Mouse (Mus musculus) gastrocnemius, adult 18-20 months (tissue): ENCODE results near the gene Olfr1143. TPM values are rescaled to one million over a fixed set of nuclear protein-coding genes. Genes with fewer than 3 reads are reported as not detected.

Experiments used
- DNase-seq: peaks from one replicate; pipeline ENCODE4 v3.0.0; 2021; ENCODE audit warnings: low spot score
- long read RNA-seq, 2 experiments: library from polyadenylated mRNA; stranded (forward); transcript quantifications; one replicate each; pipeline ENCODE4 v2.0.0; 2021
- total RNA-seq, 2 experiments: library from RNA; stranded (reverse); gene quantifications; 2 replicates each; pipeline ENCODE4 v1.2.3; 2021

The Olfr1143 gene
- total RNA-seq, result not detected
- long read RNA-seq, experiment 1, result 0 reads
- long read RNA-seq, experiment 2, result 0 reads

- DNase-seq, result no peak
Observed at GRCm38 (mm10) chr2:87800292-87800691, at the start of gene Olfr1143. Gene Olfr1143, plus strand, starts transcription at chr2:87800592.

- no peak for DNase-seq
Observed at GRCm38 (mm10) chr2:87753891-87754290, 46.5 kb upstream of the Olfr1143 start, which contains the start of gene Olfr1141. Gene Olfr1141, minus strand, starts transcription at chr2:87753991.

DNA sequence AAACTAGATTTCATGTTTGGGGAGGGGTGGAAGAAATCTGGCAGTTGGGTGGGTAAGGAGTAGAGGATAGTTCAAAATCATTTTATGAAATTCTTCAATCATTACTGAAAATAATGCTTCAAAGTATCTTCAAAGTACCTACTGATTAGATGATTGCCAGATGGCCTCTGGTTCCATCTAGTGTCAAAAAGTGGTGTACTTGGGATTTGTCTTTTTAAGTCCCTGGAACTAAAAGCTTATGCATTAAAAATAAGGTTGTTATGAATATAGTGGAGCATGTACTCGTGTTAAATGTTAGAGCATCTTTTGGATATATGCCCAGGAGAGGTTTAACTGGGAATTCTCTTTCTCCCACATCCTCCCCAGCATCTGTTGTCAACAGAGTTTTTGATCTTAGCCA, 24.2 kb upstream of the Olfr1143 start:
- DNase-seq, result no peak

DNA sequence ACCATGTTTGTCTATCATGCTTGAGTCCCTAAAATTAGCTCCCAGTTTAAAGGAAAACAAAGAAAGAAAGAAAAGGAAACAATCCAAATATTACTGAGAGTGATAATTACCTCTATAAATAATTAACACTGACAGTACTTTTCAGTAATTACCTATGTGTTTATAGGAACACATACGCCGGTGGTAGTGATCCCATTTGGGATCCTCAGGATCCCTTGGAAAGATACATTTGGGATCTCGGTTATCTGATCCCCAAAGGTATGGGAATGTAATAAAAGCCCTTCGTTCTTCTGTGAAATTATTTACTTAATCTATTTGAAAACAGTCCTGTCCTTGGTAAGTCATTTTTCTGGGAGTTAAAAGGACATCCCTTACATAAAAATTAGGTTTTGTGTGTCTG, 21.2 kb upstream of the Olfr1143 start, which contains the start of gene Olfr152:
Gene Olfr152 (plus strand): TSS at position 301 of the 400 bp plus-strand sequence.
- DNase-seq, result no peak

GRCm38 (mm10) chr2:87809522-87809921, 9.1 kb downstream of the Olfr1143 start, which contains the start of gene Olfr1145:
Gene Olfr1145, plus strand, starts transcription at chr2:87809822.
- DNase-seq, result no peak

DNA sequence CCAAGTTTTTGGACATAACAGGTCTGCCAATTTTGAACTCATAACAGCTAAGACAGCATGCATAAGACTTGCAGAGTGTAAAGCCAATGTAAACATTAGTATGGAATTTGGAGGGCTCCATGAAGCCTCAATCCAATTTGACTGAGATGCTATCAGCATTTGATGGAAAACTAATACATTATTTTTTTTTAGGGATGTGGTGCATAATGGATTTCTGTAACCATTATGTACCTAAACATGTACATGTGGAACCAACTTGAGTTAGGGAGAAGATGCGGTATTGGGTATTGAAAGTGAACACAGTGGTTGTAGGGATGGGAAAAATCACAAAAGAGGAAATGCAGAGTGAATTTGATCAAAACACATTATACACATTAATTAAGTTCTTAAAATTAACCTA, 29.8 kb downstream of the Olfr1143 start, which contains the start of gene Olfr1148:
Gene Olfr1148 (plus strand): TSS at position 301 of the 400 bp plus-strand sequence.
- no peak for DNase-seq

GRCm38 (mm10) chr2:87843693-87844092, 43.3 kb downstream of the Olfr1143 start, which contains the start of gene Olfr1150-ps1:
Gene Olfr1150-ps1, plus strand, starts transcription at chr2:87843993.
- DNase-seq, result no peak

Other genes starting within 250 kb of the Olfr1143 start
- gene Olfr1129, start 226.7 kb upstream of the Olfr1143 start, total RNA-seq, result not detected
- gene Olfr1130, start 194.4 kb upstream of the Olfr1143 start, total RNA-seq, result not detected
- not detected for gene Olfr1131, start 173.5 kb upstream of the Olfr1143 start, total RNA-seq
- gene Olfr1132, start 163.1 kb upstream of the Olfr1143 start, total RNA-seq, result not detected
- gene Olfr1133, start 153.2 kb upstream of the Olfr1143 start, total RNA-seq, result not detected
- not detected for gene Olfr1134, start 142.1 kb upstream of the Olfr1143 start, total RNA-seq
- gene Olfr1135, start 126.9 kb upstream of the Olfr1143 start, total RNA-seq, result not detected
- gene Olfr1136, start 106.6 kb upstream of the Olfr1143 start, total RNA-seq, result not detected
- gene Olfr1137, start 87.4 kb upstream of the Olfr1143 start, total RNA-seq, result not detected
- not detected for gene Olfr1138, start 60.6 kb upstream of the Olfr1143 start, total RNA-seq
- gene Olfr1140, start 56.8 kb upstream of the Olfr1143 start, total RNA-seq, result not detected
- not detected for gene Olfr1141, start 46.6 kb upstream of the Olfr1143 start, total RNA-seq
- not detected for gene Olfr152, start 21.1 kb upstream of the Olfr1143 start, total RNA-seq
- gene Olfr1145, start 9.2 kb downstream of the Olfr1143 start, total RNA-seq, result not detected
- not detected for gene Olfr1148, start 29.9 kb downstream of the Olfr1143 start, total RNA-seq
- gene Olfr1150-ps1, start 43.4 kb downstream of the Olfr1143 start, total RNA-seq, result not detected
- not detected for gene Olfr1151, start 55.3 kb downstream of the Olfr1143 start, total RNA-seq
- not detected for gene Olfr1152, start 65.9 kb downstream of the Olfr1143 start, total RNA-seq
- gene Olfr1153, start 94.4 kb downstream of the Olfr1143 start, total RNA-seq, result not detected
- not detected for gene Olfr1154, start 104.6 kb downstream of the Olfr1143 start, total RNA-seq
- gene Olfr1155, start 144.5 kb downstream of the Olfr1143 start, total RNA-seq, result not detected
- gene Olfr1156, start 152.5 kb downstream of the Olfr1143 start, total RNA-seq, result not detected
- gene Olfr1157, start 167.7 kb downstream of the Olfr1143 start, total RNA-seq, result not detected
- gene Olfr74, start 174.1 kb downstream of the Olfr1143 start, total RNA-seq, result not detected
- gene Olfr1158, start 189.5 kb downstream of the Olfr1143 start, total RNA-seq, result not detected
- not detected for gene Olfr1160, start 207.7 kb downstream of the Olfr1143 start, total RNA-seq
- not detected for gene Olfr1161, start 222.2 kb downstream of the Olfr1143 start, total RNA-seq
- not detected for gene Olfr73, start 237.1 kb downstream of the Olfr1143 start, total RNA-seq